8 mouse cellular contexts compared by ENCODE assay signal in genomic region chr16:30187907-30188414, GRCm38 (mm10).
DNase-seq lines count a peak whose midpoint lies in the region; ATAC-seq lines count a peak whose summit lies in the region.

No protein-coding gene starts in this region.

- H3K4me1 ChIP-seq in embryonic facial prominence, embryonic 10.5 days: peaks cover 80% of the 10 kb centered on the region
- peaks cover 79% of the 10 kb centered on the region for H3K4me1 ChIP-seq in limb, embryonic 10.5 days
- H3K4me1 ChIP-seq in midbrain, embryonic 12.5 days: peaks cover 19% of the 10 kb centered on the region

- peak overlapping the region; percentile 79 for H3K4me2 ChIP-seq in midbrain, embryonic 12.5 days (replicated peaks)

- H3K36me3 ChIP-seq in embryonic facial prominence, embryonic 10.5 days (replicated peaks): no peaks in the 10 kb centered on the region
- H3K36me3 ChIP-seq in limb, embryonic 10.5 days: no peaks in the 10 kb centered on the region
- H3K36me3 ChIP-seq in midbrain, embryonic 12.5 days: no peaks in the 10 kb centered on the region

- peak overlapping the region; percentile 87 for H3K27ac ChIP-seq in embryonic facial prominence, embryonic 10.5 days (replicated peaks)
- peak overlapping the region; percentile 83 for H3K27ac ChIP-seq in limb, embryonic 10.5 days
- no peak overlapping the region for H3K27ac ChIP-seq in midbrain, embryonic 12.5 days (replicated peaks)

- peak; percentile 99 for DNase-seq in adrenal gland, adult 2 months
- DNase-seq in embryonic facial prominence, embryonic 10.5 days (ENCODE audit: low spot score): peak; percentile 87
- DNase-seq in heart, adult 11 months: peak; percentile 100
- DNase-seq in kidney, adult 18-20 months: peak; percentile 97
- peak; percentile 88 for DNase-seq in limb, embryonic 10.5 days (ENCODE audit: low spot score)
- peak; percentile 99 for DNase-seq in skeletal muscle tissue, adult 2 months (ENCODE audit: low read depth, low spot score)

- no peaks in the 10 kb centered on the region for H3K9me3 ChIP-seq in embryonic facial prominence, embryonic 10.5 days
- no peaks in the 10 kb centered on the region for H3K9me3 ChIP-seq in limb, embryonic 10.5 days (replicated peaks)
- no peaks in the 10 kb centered on the region for H3K9me3 ChIP-seq in midbrain, embryonic 12.5 days

- ATAC-seq in midbrain, embryonic 12.5 days (ENCODE audit: low FRiP score, low read depth): peak; percentile 68
- ATAC-seq in erythroid progenitor cell, adult 5-6 weeks (replicated peaks; ENCODE audit: low FRiP score, poor library complexity, severe bottlenecking): no peak; the same call in 1 of the 2 replicates

- H3K9ac ChIP-seq in midbrain, embryonic 12.5 days (replicated peaks): peak overlapping the region; percentile 54

- peaks cover 90% of the 10 kb centered on the region for H3K27me3 ChIP-seq in embryonic facial prominence, embryonic 10.5 days (replicated peaks; ENCODE audit: low read depth, poor library complexity, severe bottlenecking)
- peaks cover 52% of the 10 kb centered on the region for H3K27me3 ChIP-seq in limb, embryonic 10.5 days (ENCODE audit: low read depth, poor library complexity, severe bottlenecking)
- peaks cover 97% of the 10 kb centered on the region for H3K27me3 ChIP-seq in midbrain, embryonic 12.5 days

- WGBS in embryonic facial prominence, embryonic 10.5 days: under 1% methylated on average over 26 of the region's 26 CpGs
- under 1% methylated on average over 26 of the region's 26 CpGs for WGBS in limb, embryonic 10.5 days
- under 1% methylated on average over 24 of the region's 26 CpGs for WGBS in midbrain, embryonic 12.5 days

- peak overlapping the region; percentile 54 for H3K4me3 ChIP-seq in embryonic facial prominence, embryonic 10.5 days
- H3K4me3 ChIP-seq in limb, embryonic 10.5 days: peak overlapping the region; percentile 41
- peak overlapping the region; percentile 44 for H3K4me3 ChIP-seq in midbrain, embryonic 12.5 days
